Mouse (Mus musculus) limb, embryonic 11.5 days (tissue): ENCODE results near the gene Nxpe2. TPM values are rescaled to one million over a fixed set of nuclear protein-coding genes. Genes with fewer than 3 reads are reported as not detected.
"Not testable (repeated sequence)": the region's sequence is repeated elsewhere in the genome, so short reads cannot be mapped to it uniquely, and the experiment has no call there.

Experiments used
- ATAC-seq: fragments of 200-750 bp; cut with Nextera tagmentation; 2 replicates; pipeline ENCODE4 v1.8.0; 2017; ENCODE audit warnings: low read depth; ENCODE audit not compliant: insufficient number of reproducible peaks, low FRiP score, low TSS enrichment
- DNase-seq: peaks from one replicate; pipeline ENCODE4 v3.0.0-alpha.2; 2015; ENCODE audit warnings: low spot score
- H3K27ac ChIP-seq: fragments of 300-500 bp; sonication (generic); replicated peaks from 2 replicates; pipeline ENCODE4 v1.5.1; 2014; ENCODE audit warnings: low read depth, mild to moderate bottlenecking, low read length
- H3K27me3 ChIP-seq: fragments of 300-500 bp; sonication (generic); 2 replicates; pipeline ENCODE4 v1.6.1; 2014; ENCODE audit warnings: mild to moderate bottlenecking, low read length, mixed read lengths; ENCODE audit not compliant: control insufficient read depth, insufficient read depth
- H3K36me3 ChIP-seq: fragments of 300-500 bp; sonication (generic); 2 replicates; pipeline ENCODE4 v1.6.1; 2014; ENCODE audit warnings: mild to moderate bottlenecking, low read length, moderate library complexity, mixed read lengths; ENCODE audit not compliant: control insufficient read depth, insufficient read depth
- H3K4me1 ChIP-seq: fragments of 300-500 bp; sonication (generic); 2 replicates; pipeline ENCODE4 v1.6.1; 2014; ENCODE audit warnings: low read length, mixed read lengths; ENCODE audit not compliant: control insufficient read depth, insufficient read depth
- H3K4me2 ChIP-seq: fragments of 300-500 bp; sonication (generic); 2 replicates; pipeline ENCODE4 v1.6.1; 2014; ENCODE audit warnings: low read depth, mild to moderate bottlenecking, moderate library complexity; ENCODE audit not compliant: severe bottlenecking
- H3K4me3 ChIP-seq: fragments of 300-500 bp; sonication (generic); 2 replicates; pipeline ENCODE4 v1.5.1; 2014; ENCODE audit warnings: low read depth, low read length
- H3K9ac ChIP-seq: fragments of 300-500 bp; sonication (generic); 2 replicates; pipeline ENCODE4 v1.6.1; 2014; ENCODE audit warnings: mild to moderate bottlenecking, low read length
- H3K9me3 ChIP-seq: fragments of 300-500 bp; sonication (generic); 2 replicates; pipeline ENCODE4 v1.6.1; 2016; ENCODE audit warnings: low read length; ENCODE audit not compliant: control insufficient read depth
- WGBS: fragments of 180-500 bp; shearing (Covaris S2); extraction: QIAGEN DNeasy Blood & Tissue Kit; methylation state at CpG from one replicate; pipeline ENCODE4 v1.1.7; 2014; 5-methylcytosine and 5-hydroxymethylcytosine counted together
- polyA plus RNA-seq: library from polyadenylated mRNA; unstranded; fragments of >200 nt; fragmentation: Nextera tagmentation; extraction: Ambion mirVana; gene quantifications from 2 replicates; pipeline ENCODE4 v1.2.1, GENCODE M21; 2014

The Nxpe2 gene
- polyA plus RNA-seq, 1 experiment from 2014 or later: 1.6 TPM

GRCm38 (mm10) chr9:48329597-48329996, 23.7 kb downstream of the Nxpe2 start:
- no peaks in the 10 kb centered on the region for H3K36me3 ChIP-seq
- ATAC-seq (no peak), DNase-seq (no peak)
- no peak overlapping the region for H3K27ac ChIP-seq
- no peaks in the 10 kb centered on the region for H3K9me3 ChIP-seq
- H3K27me3 ChIP-seq: no peaks in the 10 kb centered on the region
- H3K4me2 ChIP-seq: no peak overlapping the region
- H3K4me3 ChIP-seq: no peak overlapping the region
- 95% methylated on average over 7 of the region's 7 CpGs for WGBS
- no peak overlapping the region for H3K9ac ChIP-seq
- no peaks in the 10 kb centered on the region for H3K4me1 ChIP-seq

- no peak for ATAC-seq
- no peak overlapping the region for H3K27ac ChIP-seq
- no peaks in the 10 kb centered on the region for H3K4me1 ChIP-seq
- no peak overlapping the region for H3K4me2 ChIP-seq
- no peak overlapping the region for H3K9ac ChIP-seq
- WGBS: 88% methylated on average over 9 of the region's 9 CpGs
- DNase-seq: no peak
- no peaks in the 10 kb centered on the region for H3K9me3 ChIP-seq
- H3K27me3 ChIP-seq: no peaks in the 10 kb centered on the region
- H3K4me3 ChIP-seq: no peak overlapping the region
- no peaks in the 10 kb centered on the region for H3K36me3 ChIP-seq
Observed at GRCm38 (mm10) chr9:48326338-48326737, 26.9 kb downstream of the Nxpe2 start.

DNA sequence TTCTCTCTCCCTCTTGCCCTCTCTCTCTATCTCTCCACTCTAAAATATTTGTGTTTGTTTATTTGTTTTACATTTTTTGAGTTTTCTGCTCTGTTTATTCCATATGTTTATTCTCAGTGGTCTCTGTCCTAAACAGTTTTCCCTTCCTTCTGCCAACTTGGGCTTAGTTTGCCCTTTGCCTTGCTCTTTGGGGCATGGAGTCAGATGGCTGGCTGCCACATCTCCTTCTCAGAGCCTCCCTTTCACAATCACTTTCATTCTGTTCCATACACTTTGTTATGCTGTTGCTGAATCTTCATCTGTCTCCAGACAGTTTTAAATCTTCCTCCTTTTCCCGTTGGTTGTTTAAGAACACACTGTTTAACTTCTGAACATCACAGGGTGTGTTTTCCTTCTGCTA, 37.4 kb downstream of the Nxpe2 start:
- no peak for DNase-seq
- no peak for ATAC-seq
- WGBS: 86% methylated on average over 1 of the region's 1 CpGs
- no peaks in the 10 kb centered on the region for H3K36me3 ChIP-seq
- no peak overlapping the region for H3K27ac ChIP-seq
- no peak overlapping the region for H3K4me2 ChIP-seq
- no peak overlapping the region for H3K4me3 ChIP-seq
- H3K4me1 ChIP-seq: no peaks in the 10 kb centered on the region
- H3K9me3 ChIP-seq: no peaks in the 10 kb centered on the region
- no peaks in the 10 kb centered on the region for H3K27me3 ChIP-seq
- no peak overlapping the region for H3K9ac ChIP-seq

- no peak overlapping the region for H3K9ac ChIP-seq
- no peak overlapping the region for H3K4me2 ChIP-seq
- no peak overlapping the region for H3K27ac ChIP-seq
- no peak for ATAC-seq
- WGBS: 61% methylated on average over 3 of the region's 3 CpGs
- no peak overlapping the region for H3K4me3 ChIP-seq
- no peaks in the 10 kb centered on the region for H3K27me3 ChIP-seq
- DNase-seq: no peak
- H3K36me3 ChIP-seq: no peaks in the 10 kb centered on the region
- no peaks in the 10 kb centered on the region for H3K4me1 ChIP-seq
- H3K9me3 ChIP-seq: no peaks in the 10 kb centered on the region
Observed at GRCm38 (mm10) chr9:48314194-48314593, 39.1 kb downstream of the Nxpe2 start.

- ATAC-seq: no peak
- Histone ChIP-seq H3K27ac (no peak overlapping the region), H3K4me1 (no peaks in the 10 kb centered on the region), H3K4me2 (no peak overlapping the region), H3K27me3 (no peaks in the 10 kb centered on the region), H3K4me3 (no peak overlapping the region), H3K36me3 (no peaks in the 10 kb centered on the region), H3K9me3 (no peaks in the 10 kb centered on the region), H3K9ac (no peak overlapping the region)
- WGBS: 81% methylated on average over 5 of the region's 5 CpGs
- DNase-seq: no peak
Observed at GRCm38 (mm10) chr9:48311241-48311640, 42.0 kb downstream of the Nxpe2 start.

DNA sequence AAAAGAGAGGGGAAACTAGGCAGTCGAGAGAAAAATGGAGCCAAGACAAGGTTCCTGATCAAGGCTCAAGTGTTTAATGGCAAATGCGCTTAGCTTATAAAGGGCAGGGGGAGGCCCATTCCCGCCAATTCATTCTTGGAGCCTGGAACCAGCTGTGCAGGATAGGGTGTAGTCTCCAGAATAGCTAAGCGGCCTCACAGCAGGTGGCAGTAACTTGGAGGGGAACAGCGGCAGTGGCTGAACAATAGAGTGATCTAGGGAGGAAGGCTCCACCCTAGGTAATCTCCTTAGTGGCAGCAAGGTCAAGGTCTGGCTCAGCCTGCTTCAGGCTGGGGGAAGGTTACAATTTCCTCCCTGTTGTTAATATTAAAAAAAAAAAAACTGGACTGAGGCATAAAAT, 49.7 kb downstream of the Nxpe2 start:
- H3K27ac ChIP-seq, DNase-seq: not testable (repeated sequence)
- WGBS: 46% methylated on average over 5 of the region's 5 CpGs

GRCm38 (mm10) chr9:48298983-48299382, 54.3 kb downstream of the Nxpe2 start:
- no peak for DNase-seq
- H3K27me3 ChIP-seq: no peaks in the 10 kb centered on the region
- H3K9me3 ChIP-seq: no peaks in the 10 kb centered on the region
- no peak for ATAC-seq
- WGBS: 77% methylated on average over 7 of the region's 7 CpGs
- no peaks in the 10 kb centered on the region for H3K4me1 ChIP-seq
- H3K36me3 ChIP-seq: no peaks in the 10 kb centered on the region
- no peak overlapping the region for H3K9ac ChIP-seq
- H3K27ac ChIP-seq: no peak overlapping the region
- H3K4me3 ChIP-seq: no peak overlapping the region
- H3K4me2 ChIP-seq: no peak overlapping the region

More for the DNA sequence above, 49.7 kb downstream of the Nxpe2 start:
- not testable (repeated sequence) for H3K9ac ChIP-seq, H3K4me3 ChIP-seq, H3K4me1 ChIP-seq, H3K36me3 ChIP-seq, H3K27me3 ChIP-seq, H3K9me3 ChIP-seq, ATAC-seq, H3K4me2 ChIP-seq

- Histone ChIP-seq H3K9ac (no peak overlapping the region), H3K27ac (no peak overlapping the region), H3K36me3 (no peaks in the 10 kb centered on the region), H3K4me3 (no peak overlapping the region), H3K4me2 (no peak overlapping the region), H3K9me3 (no peaks in the 10 kb centered on the region), H3K4me1 (no peaks in the 10 kb centered on the region), H3K27me3 (no peaks in the 10 kb centered on the region)
- no peak for ATAC-seq
- DNase-seq: no peak
- 71% methylated on average over 2 of the region's 2 CpGs for WGBS
Observed at GRCm38 (mm10) chr9:48294754-48295153, 58.5 kb downstream of the Nxpe2 start.

- Histone ChIP-seq H3K9me3 (no peaks in the 10 kb centered on the region), H3K27ac (no peak overlapping the region), H3K9ac (no peak overlapping the region), H3K36me3 (no peaks in the 10 kb centered on the region), H3K27me3 (no peaks in the 10 kb centered on the region), H3K4me2 (no peak overlapping the region), H3K4me3 (no peak overlapping the region), H3K4me1 (no peaks in the 10 kb centered on the region)
- WGBS: 94% methylated on average over 1 of the region's 1 CpGs
- no peak for ATAC-seq
- no peak for DNase-seq
Observed at GRCm38 (mm10) chr9:48290281-48290680, 63.0 kb downstream of the Nxpe2 start.
